Comparison of ENCODE assay signal across 7 mouse cellular contexts in the genomic region with DNA sequence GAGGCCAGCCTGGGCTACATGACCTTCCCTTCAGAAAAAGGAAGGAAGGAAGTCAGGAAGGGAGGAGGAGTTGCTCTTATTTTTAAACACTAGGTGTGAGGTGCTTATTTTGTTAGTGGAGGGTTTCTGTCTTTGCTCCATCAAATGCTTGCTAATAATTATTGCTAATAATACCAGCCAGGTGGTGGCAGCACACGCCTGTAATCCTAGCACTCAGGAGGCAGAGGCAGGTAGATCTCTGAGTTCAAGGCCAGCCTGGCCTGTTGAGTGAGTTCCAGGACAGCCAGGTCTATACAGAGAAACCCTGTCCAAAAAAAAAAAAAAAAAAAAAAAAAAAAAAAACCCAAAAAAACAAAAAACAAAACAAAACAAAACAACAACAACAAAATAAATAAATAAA.
DNase-seq lines count a peak whose midpoint lies in the region; ATAC-seq and TF ChIP-seq lines count a peak whose summit lies in the region.
"Not testable (repeated sequence)": the region's sequence is repeated elsewhere in the genome, so short reads cannot be mapped to it uniquely, and the experiment has no call there.

No protein-coding gene starts in this region.

- H3K9ac ChIP-seq in ES-Bruce4 (ENCODE audit: low read depth, poor library complexity, severe bottlenecking); heart, postnatal 0 days (replicated peaks; ENCODE audit: low read depth, low read length); liver, postnatal 0 days (replicated peaks); midbrain, postnatal 0 days (replicated peaks; ENCODE audit: low read length, poor library complexity, severe bottlenecking): not testable (repeated sequence)

- not testable (repeated sequence) for H3K27ac ChIP-seq in ES-Bruce4 (ENCODE audit: insufficient read depth, low read length); gastrocnemius, adult 2 months; heart, postnatal 0 days (ENCODE audit: low read depth); kidney, adult 2 months (ENCODE audit: insufficient read depth, low read depth, low read length); liver, postnatal 0 days (ENCODE audit: low read depth); midbrain, postnatal 0 days (ENCODE audit: low read depth, low read length)

- peak; percentile 26 for TF ChIP-seq CTCF in ES-Bruce4 (IDR thresholded peaks at IDR 0.05; ENCODE audit: low read depth, low read length)
- peak; percentile 26 for TF ChIP-seq CTCF in gastrocnemius, adult 2 months (IDR thresholded peaks at IDR 0.05)
- 0 out of 2 replicates have a peak, but pooled peaks have one; percentile 8 for TF ChIP-seq CTCF in heart, postnatal 0 days (IDR thresholded peaks at IDR 0.05; ENCODE audit: low read depth)
- peak; percentile 30 for TF ChIP-seq CTCF in kidney, adult 2 months (conservative IDR thresholded peaks at IDR 0.05; ENCODE audit: insufficient read depth, insufficient read length, low read depth, low read length)
- TF ChIP-seq CTCF in liver, postnatal 0 days (IDR thresholded peaks at IDR 0.05; ENCODE audit: low read depth) = peak; percentile 20; the same call in 1 of the 2 replicates
- TF ChIP-seq CTCF in midbrain, postnatal 0 days (IDR thresholded peaks at IDR 0.05) = peak; percentile 37; the same call in 1 of the 2 replicates

- peak; percentile 21 for DNase-seq in 416B (ENCODE audit: low read depth)
- DNase-seq in gastrocnemius, adult 2 months; heart, postnatal 0 days (ENCODE audit: low spot score); liver, postnatal 0 days; midbrain, postnatal 0 days (ENCODE audit: low spot score): not testable (repeated sequence)
- peak; percentile 5 for DNase-seq in kidney, adult 2 months

- not testable (repeated sequence) for H3K27me3 ChIP-seq in ES-Bruce4 (ENCODE audit: control insufficient read depth, insufficient read depth, low read length, poor library complexity, severe bottlenecking); heart, postnatal 0 days (ENCODE audit: control insufficient read depth, insufficient read depth, low read length); kidney, adult 2 months (replicated peaks; ENCODE audit: control insufficient read depth, insufficient read depth, low read length); liver, postnatal 0 days (ENCODE audit: insufficient read depth, low read length); midbrain, postnatal 0 days (ENCODE audit: insufficient read depth, low read length)

- not testable (repeated sequence) for TF ChIP-seq EP300 in ES-Bruce4 (IDR thresholded peaks at IDR 0.05; ENCODE audit: insufficient read depth, low read depth, low read length); heart, postnatal 0 days (IDR thresholded peaks at IDR 0.05; ENCODE audit: low read depth); liver, postnatal 0 days (IDR thresholded peaks at IDR 0.05; ENCODE audit: low read depth)

- not testable (repeated sequence) for H3K36me3 ChIP-seq in ES-Bruce4 (ENCODE audit: control insufficient read depth, insufficient read depth, low read length, poor library complexity, severe bottlenecking); heart, postnatal 0 days (replicated peaks; ENCODE audit: control insufficient read depth, insufficient read depth, low read length); kidney, adult 2 months (ENCODE audit: control insufficient read depth, insufficient read depth, low read length); liver, postnatal 0 days (replicated peaks; ENCODE audit: insufficient read depth, low read length); midbrain, postnatal 0 days (ENCODE audit: insufficient read depth, low read length)

- not testable (repeated sequence) for TF ChIP-seq POLR2A in ES-Bruce4 (IDR thresholded peaks at IDR 0.05; ENCODE audit: insufficient read depth, low read length); kidney, adult 2 months (IDR thresholded peaks at IDR 0.05; ENCODE audit: low read depth, low read length)

- not testable (repeated sequence) for ATAC-seq in heart, postnatal 0 days (ENCODE audit: insufficient read depth, low read depth); liver, postnatal 0 days; midbrain, postnatal 0 days (ENCODE audit: low FRiP score)

- H3K4me2 ChIP-seq in heart, postnatal 0 days (ENCODE audit: low read depth, low read length); liver, postnatal 0 days (ENCODE audit: low read depth, low read length); midbrain, postnatal 0 days (ENCODE audit: low read depth, low read length, poor library complexity, severe bottlenecking): not testable (repeated sequence)

- H3K4me3 ChIP-seq in ES-Bruce4 (ENCODE audit: low read depth, low read length); gastrocnemius, adult 2 months; heart, postnatal 0 days (ENCODE audit: low read depth, low read length); kidney, adult 2 months (ENCODE audit: insufficient read depth, low read depth, low read length); liver, postnatal 0 days (ENCODE audit: low read depth, low read length); midbrain, postnatal 0 days (ENCODE audit: low read depth, low read length): not testable (repeated sequence)

- intact Hi-C loops in gastrocnemius, adult 2 months (cut with DNase I) = loop anchor here (5.0 kb wide), 1 partner anchor 215 kb away; no protein-coding TSS in a partner anchor

- not testable (repeated sequence) for H3K4me1 ChIP-seq in ES-Bruce4 (ENCODE audit: control insufficient read depth, insufficient read depth, low read length); heart, postnatal 0 days (ENCODE audit: control insufficient read depth, insufficient read depth); kidney, adult 2 months (ENCODE audit: control insufficient read depth, insufficient read depth, low read length); liver, postnatal 0 days (ENCODE audit: insufficient read depth); midbrain, postnatal 0 days (ENCODE audit: insufficient read depth, low read length)

- H3K9me3 ChIP-seq in ES-Bruce4 (replicated peaks; ENCODE audit: control insufficient read depth, insufficient read depth, low read length, poor library complexity, severe bottlenecking); heart, postnatal 0 days (replicated peaks; ENCODE audit: control insufficient read depth, low read length); liver, postnatal 0 days (ENCODE audit: low read length); midbrain, postnatal 0 days (ENCODE audit: low read length): not testable (repeated sequence)

- 75% methylated on average over 1 of the region's 1 CpGs for WGBS in heart, postnatal 0 days
- 87% methylated on average over 1 of the region's 1 CpGs for WGBS in kidney, adult 2 months
- 79% methylated on average over 1 of the region's 1 CpGs for WGBS in liver, postnatal 0 days (ENCODE audit: insufficient replicate concordance)
- 100% methylated on average over 1 of the region's 1 CpGs for WGBS in midbrain, postnatal 0 days
